Mouse (Mus musculus) brain, embryonic 14.5 days (tissue): Measurements from ENCODE around the gene Caskin1.

Experiments used
- CTCF ChIP-seq: fragments of 200-500 bp; IDR thresholded peaks from 2 replicates; pipeline ENCODE4 v1.5.1; 2012; ENCODE audit warnings: inconsistent platforms, mild to moderate bottlenecking, moderate library complexity, borderline replicate concordance; ENCODE audit not compliant: insufficient read depth, insufficient read length; ENCODE audit errors: extremely low read depth
- POLR2A ChIP-seq: fragments of 200-500 bp; IDR thresholded peaks from 2 replicates; pipeline ENCODE4 v1.6.1; 2012; ENCODE audit warnings: mild to moderate bottlenecking, inconsistent platforms, borderline replicate concordance; ENCODE audit not compliant: poor library complexity, insufficient read depth, insufficient read length, severe bottlenecking; ENCODE audit errors: extremely low read depth

GRCm38 (mm10) chr17:24538950-24539349 lies 50.5 kb downstream of the Caskin1 start:
- TF ChIP-seq CTCF (peak; percentile 50; the same call in 1 of the 2 replicates), POLR2A (no peak)
